ENCODE assay signal across 14 mouse cellular contexts in the genomic region with DNA sequence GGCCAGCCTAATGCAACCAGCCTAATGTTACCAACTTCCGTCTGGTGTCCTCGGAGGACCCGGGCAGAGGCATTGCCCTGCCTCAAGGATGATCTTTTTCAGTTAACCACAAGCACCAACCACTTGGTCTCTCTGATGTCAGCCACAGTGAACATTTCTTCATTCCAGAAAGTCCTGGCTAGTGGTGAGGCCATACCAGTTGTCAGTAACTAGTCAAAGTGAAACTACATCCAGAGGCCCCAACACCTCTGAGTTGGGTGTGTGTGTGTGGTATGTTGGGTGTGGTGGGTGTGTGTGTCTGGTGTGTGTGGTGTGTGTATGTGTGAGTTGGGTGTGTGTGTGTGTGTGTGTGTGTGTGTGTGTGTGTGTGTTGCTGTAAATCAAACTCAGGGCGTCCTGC. TPM values are rescaled to one million over a fixed set of nuclear protein-coding genes. Genes with fewer than 3 reads are reported as not detected.
DNase-seq lines count a peak whose midpoint lies in the region; ATAC-seq lines count a peak whose summit lies in the region.
"Had no signal": no experiment of that assay in that cellular context is flagged by ENCODE, and none has a peak within 500 bp of the region (broad histone marks: within the 10 kb centered on the region; RNA-seq: fewer than 3 reads in every experiment).

No protein-coding gene starts in this region.

- intact Hi-C loops in left cerebral cortex, postnatal 25 days (cut with DNase I) = no loop called here

- no peak for ATAC-seq in CD4-positive, CD25-positive, alpha-beta regulatory T cell, adult 4 months
- ATAC-seq in megakaryocyte progenitor cell, adult 5-6 weeks (replicated peaks; ENCODE audit: poor library complexity) = peak; percentile 61

- H3K4me1 ChIP-seq in brown adipose tissue, adult 24 weeks (ENCODE audit: control insufficient read depth, insufficient read depth, insufficient read length, low read length) = peaks cover 6% of the 10 kb centered on the region; the same call in 1 of the 2 replicates
- H3K4me1 ChIP-seq: limb, embryonic 15.5 days had no signal

- peak overlapping the region; percentile 1; the same call in 1 of the 2 replicates for H3K4me3 ChIP-seq in brown adipose tissue, adult 24 weeks (ENCODE audit: insufficient read depth, low read depth, low read length)
- H3K4me3 ChIP-seq: left cerebral cortex, adult 2 months; limb, embryonic 15.5 days had no signal

- peak; percentile 30 for DNase-seq in CD4-positive, CD25-positive, alpha-beta regulatory T cell, adult 2 months (ENCODE audit: low read depth, low spot score)
- peak; percentile 59 for DNase-seq in 416B (ENCODE audit: low read depth)
- no peak for DNase-seq in spleen, postnatal 36 days (ENCODE audit: low spot score in 2 of 2)
- no peak for DNase-seq in kidney, adult 9 months
- DNase-seq in left cerebral cortex, postnatal 25 days (ENCODE audit: low spot score in 2 of 2) = no peak
- DNase-seq: B cell, adult 2 months; cerebellum, adult 9-10 months; heart, adult 11 months; kidney, adult 2 months had no signal

- peak overlapping the region; percentile 37 for H3K27ac ChIP-seq in brown adipose tissue, adult 24 weeks (replicated peaks; ENCODE audit: low read depth, low read length)
- H3K27ac ChIP-seq: limb, embryonic 15.5 days had no signal

RNA-seq across cellular contexts. Expression of a gene that starts 8.3 kb away (rescaled TPM):
- polyA plus RNA-seq in CD4-positive, CD25-positive, alpha-beta regulatory T cell, adult 4 months (2017; shearing (Covaris generic)) = 1 to 10 TPM in 1 of 2 experiments, under 1 TPM in 1; 0.96 to 1.8 TPM
- polyA plus RNA-seq in brown adipose tissue, adult 24 weeks (2012; ENCODE audit: insufficient read depth, insufficient read length, missing spikeins) = 0.92 TPM in 1 of 2 replicates, not detected in the other
- 0.07 TPM in 1 of 2 replicates, not detected in the other for total RNA-seq in megakaryocyte progenitor cell, adult 5-6 weeks (2015)
- 0.33 TPM in 1 of 2 replicates, not detected in the other for total RNA-seq in megakaryocyte progenitor cell, adult 5-6 weeks (2017)
- 1 to 10 TPM; 4.3 to 4.5 TPM for total RNA-seq in left cerebral cortex, postnatal 25 days (2021)

RNA-seq across cellular contexts. Expression of a gene that starts 16.4 kb away (rescaled TPM):
- polyA plus RNA-seq in CD4-positive, CD25-positive, alpha-beta regulatory T cell, adult 4 months (2017; shearing (Covaris generic)) = 10 to 100 TPM in 1 of 2 experiments, 1 to 10 TPM in 1; 5.4 to 14.9 TPM
- polyA plus RNA-seq in brown adipose tissue, adult 24 weeks (2012; ENCODE audit: insufficient read depth, insufficient read length, missing spikeins) = 2.5 and 2.7 TPM in 2 replicates
- 2.6 and 3.9 TPM in 2 replicates for total RNA-seq in megakaryocyte progenitor cell, adult 5-6 weeks (2015)
- total RNA-seq in megakaryocyte progenitor cell, adult 5-6 weeks (2017) = 3.4 and 4.8 TPM in 2 replicates
- total RNA-seq in left cerebral cortex, postnatal 25 days (2021) = 1 to 10 TPM; 3.6 to 4.0 TPM

RNA-seq across cellular contexts. Expression of a gene that starts 19.4 kb away (rescaled TPM):
- polyA plus RNA-seq in CD4-positive, CD25-positive, alpha-beta regulatory T cell, adult 4 months (2017; shearing (Covaris generic)) = 10 to 100 TPM; 64.3 to 66.9 TPM
- polyA plus RNA-seq in brown adipose tissue, adult 24 weeks (2012; ENCODE audit: insufficient read depth, insufficient read length, missing spikeins) = 3.5 and 6.6 TPM in 2 replicates
- 62.3 and 65.5 TPM in 2 replicates for total RNA-seq in megakaryocyte progenitor cell, adult 5-6 weeks (2015)
- 56.2 and 68.4 TPM in 2 replicates for total RNA-seq in megakaryocyte progenitor cell, adult 5-6 weeks (2017)
- 10 to 100 TPM; 13.5 to 13.8 TPM for total RNA-seq in left cerebral cortex, postnatal 25 days (2021)

RNA-seq across cellular contexts. Expression of a gene that starts 47.4 kb away (rescaled TPM):
- 1 to 10 TPM in 1 of 2 experiments, under 1 TPM in 1; 0.24 to 1.1 TPM for polyA plus RNA-seq in CD4-positive, CD25-positive, alpha-beta regulatory T cell, adult 4 months (2017; shearing (Covaris generic))
- polyA plus RNA-seq in brown adipose tissue, adult 24 weeks (2012; ENCODE audit: insufficient read depth, insufficient read length, missing spikeins) = 2.8 and 3.4 TPM in 2 replicates
- total RNA-seq in megakaryocyte progenitor cell, adult 5-6 weeks (2015) = 27.5 and 35.0 TPM in 2 replicates
- 18.9 and 23.6 TPM in 2 replicates for total RNA-seq in megakaryocyte progenitor cell, adult 5-6 weeks (2017)
- 1 to 10 TPM in 1 of 2 experiments, under 1 TPM in 1; 0.80 to 1.1 TPM for total RNA-seq in left cerebral cortex, postnatal 25 days (2021)

Comparison
In these comparisons a context has a peak if more than half of its experiments do, and no peak if none do; other contexts are left out.
1. DNase-seq: peak in CD4-positive, CD25-positive, alpha-beta regulatory T cell, adult 2 months (single experiment) and 416B (single experiment); none in spleen, postnatal 36 days (0 of 2), kidney, adult 9 months (single experiment) and left cerebral cortex, postnatal 25 days (0 of 2).